Mouse (Mus musculus): ENCODE data around the gene Epb41. TPM values are rescaled to one million over a fixed set of nuclear protein-coding genes. Genes with fewer than 3 reads are reported as not detected.

The Epb41 gene
- polyA plus RNA-seq, 1 experiment from 2014 or later: 55.7 TPM

DNA sequence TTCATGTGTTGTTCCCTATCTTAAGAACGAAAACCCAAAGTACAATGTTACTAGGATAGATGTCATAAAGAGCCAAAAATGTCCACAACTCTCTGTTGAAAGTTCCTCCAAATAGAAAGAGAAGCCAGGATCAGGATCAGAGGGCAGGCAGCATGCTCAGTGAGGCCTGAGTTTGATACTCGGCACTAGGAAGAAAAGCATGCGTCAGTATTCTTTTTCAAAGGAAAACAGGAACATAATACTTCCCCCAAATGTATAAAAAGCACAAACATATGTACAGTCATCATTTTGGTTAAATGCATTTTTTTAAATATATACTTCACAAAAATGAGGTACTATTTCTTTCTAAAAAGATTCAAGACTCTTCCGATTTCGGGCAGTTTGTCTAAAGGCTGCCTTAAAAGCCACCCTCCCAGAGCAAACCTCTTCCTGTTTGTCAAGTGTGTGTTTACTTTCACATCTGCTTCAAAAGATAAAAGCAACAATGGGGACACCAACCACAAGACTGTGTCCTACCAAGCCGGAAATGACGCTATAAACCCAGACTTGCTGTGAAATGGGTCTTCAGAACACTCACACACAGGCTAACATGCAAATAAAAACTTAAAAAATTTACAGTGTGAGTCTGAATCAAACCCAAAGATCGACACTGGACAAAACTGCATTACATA lies 35.0 kb downstream of the Epb41 start:
- 0 out of 2 replicates have a peak overlapping the region, but pooled peaks have one; percentile 47 for H3K27ac ChIP-seq (ENCODE audit: low read length)
- no peak for ATAC-seq (ENCODE audit: insufficient read depth, low FRiP score)
- no peak overlapping the region for H3K9ac ChIP-seq (ENCODE audit: low read length)
- peaks cover 12% of the 10 kb centered on the region for H3K4me1 ChIP-seq (ENCODE audit: control insufficient read depth, insufficient read depth, low read length)
- no peaks in the 10 kb centered on the region for H3K36me3 ChIP-seq (ENCODE audit: control insufficient read depth, insufficient read depth, low read length)
- H3K27me3 ChIP-seq (ENCODE audit: control insufficient read depth, insufficient read depth, low read length): no peaks in the 10 kb centered on the region
- no peak overlapping the region for H3K4me3 ChIP-seq (replicated peaks; ENCODE audit: low read length)
- WGBS: 68% methylated on average over 8 of the region's 8 CpGs
- no peaks in the 10 kb centered on the region for H3K9me3 ChIP-seq (replicated peaks; ENCODE audit: control insufficient read depth, low read length)
- H3K4me2 ChIP-seq (ENCODE audit: low read depth, low read length): no peak overlapping the region

DNA sequence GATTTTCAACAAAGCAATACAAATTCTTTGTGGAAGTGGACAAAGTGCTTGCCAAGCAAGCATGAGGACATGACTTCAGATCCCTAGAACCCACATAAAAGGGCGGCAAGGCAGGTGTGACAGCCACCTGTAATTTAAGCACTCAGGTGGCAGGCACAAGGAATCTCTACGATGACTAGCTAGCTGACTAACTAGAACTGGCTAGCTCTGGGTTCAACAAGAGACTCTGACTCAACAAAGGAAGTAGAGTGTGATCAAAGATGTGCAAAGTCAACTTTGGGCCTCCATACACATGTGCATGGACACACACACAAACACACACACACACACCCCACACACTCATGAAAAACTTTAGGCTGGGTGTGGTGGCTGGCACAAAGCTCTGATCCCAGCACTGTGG lies 35.6 kb downstream of the Epb41 start:
- H3K4me3 ChIP-seq (replicated peaks; ENCODE audit: low read length): no peak overlapping the region
- H3K36me3 ChIP-seq (ENCODE audit: control insufficient read depth, insufficient read depth, low read length): no peaks in the 10 kb centered on the region
- 84% methylated on average over 2 of the region's 2 CpGs for WGBS

DNA sequence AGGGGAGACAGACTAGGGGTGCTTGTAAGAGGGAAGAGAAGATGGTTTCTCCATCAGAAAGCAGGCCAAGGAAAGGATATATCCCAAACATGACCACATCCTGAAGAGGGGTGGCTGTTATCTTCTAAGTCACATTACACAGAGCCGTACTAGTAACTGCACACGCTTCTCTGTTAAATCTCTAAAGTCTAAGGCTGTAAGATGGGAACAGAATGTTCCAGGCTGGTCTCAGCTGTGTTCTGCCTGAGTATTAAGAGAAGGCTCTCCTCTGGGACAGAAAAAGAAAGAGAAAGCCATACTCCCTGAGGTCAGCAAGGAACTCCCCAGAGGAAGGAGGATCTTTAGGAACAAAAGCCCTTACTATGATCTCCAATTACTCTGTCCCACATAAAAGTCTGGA lies 36.3 kb downstream of the Epb41 start:
- no peak overlapping the region for H3K27ac ChIP-seq (ENCODE audit: low read length)
- H3K4me1 ChIP-seq (ENCODE audit: control insufficient read depth, insufficient read depth, low read length): peaks cover 12% of the 10 kb centered on the region
- ATAC-seq (ENCODE audit: insufficient read depth, low FRiP score): no peak
- no peaks in the 10 kb centered on the region for H3K36me3 ChIP-seq (ENCODE audit: control insufficient read depth, insufficient read depth, low read length)
- WGBS: 97% methylated on average over 2 of the region's 2 CpGs
- no peak overlapping the region for H3K4me2 ChIP-seq (ENCODE audit: low read depth, low read length)
- H3K27me3 ChIP-seq (ENCODE audit: control insufficient read depth, insufficient read depth, low read length): no peaks in the 10 kb centered on the region
- no peaks in the 10 kb centered on the region for H3K9me3 ChIP-seq (replicated peaks; ENCODE audit: control insufficient read depth, low read length)
- no peak overlapping the region for H3K4me3 ChIP-seq (replicated peaks; ENCODE audit: low read length)
- H3K9ac ChIP-seq (ENCODE audit: low read length): no peak overlapping the region

More for the DNA sequence above, 35.6 kb downstream of the Epb41 start:
- Histone ChIP-seq H3K9me3 (replicated peaks; ENCODE audit: control insufficient read depth, low read length) (no peaks in the 10 kb centered on the region), H3K27me3 (ENCODE audit: control insufficient read depth, insufficient read depth, low read length) (no peaks in the 10 kb centered on the region), H3K27ac (ENCODE audit: low read length) (0 out of 2 replicates have a peak overlapping the region, but pooled peaks have one; percentile 47), H3K4me1 (ENCODE audit: control insufficient read depth, insufficient read depth, low read length) (peaks cover 12% of the 10 kb centered on the region), H3K4me2 (ENCODE audit: low read depth, low read length) (no peak overlapping the region), H3K9ac (ENCODE audit: low read length) (no peak overlapping the region)
- no peak for ATAC-seq (ENCODE audit: insufficient read depth, low FRiP score)

DNA sequence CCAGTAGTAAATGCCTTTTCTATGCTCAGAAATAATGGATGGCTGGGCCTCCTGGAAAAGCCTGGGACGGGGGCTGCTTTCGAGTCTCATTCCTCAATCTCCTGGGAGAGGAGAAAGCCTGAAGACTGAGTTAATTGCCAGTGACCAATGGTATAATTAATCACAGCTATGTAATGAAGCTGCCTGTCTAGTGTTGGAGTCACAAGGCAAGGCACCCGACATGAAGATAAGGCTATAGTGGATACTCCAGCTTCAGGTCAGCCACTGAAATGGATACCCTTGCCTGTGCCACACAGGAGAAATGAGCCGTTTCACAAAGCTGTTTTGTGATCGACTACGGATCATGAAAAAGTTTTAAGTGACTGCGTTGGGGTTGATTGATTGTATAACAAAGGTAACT lies 37.1 kb downstream of the Epb41 start:
- no peak overlapping the region for H3K4me3 ChIP-seq (replicated peaks; ENCODE audit: low read length)
- no peak overlapping the region for H3K4me2 ChIP-seq (ENCODE audit: low read depth, low read length)
- H3K9ac ChIP-seq (ENCODE audit: low read length): no peak overlapping the region
- no peaks in the 10 kb centered on the region for H3K36me3 ChIP-seq (ENCODE audit: control insufficient read depth, insufficient read depth, low read length)
- H3K27ac ChIP-seq (ENCODE audit: low read length): no peak overlapping the region
- H3K27me3 ChIP-seq (ENCODE audit: control insufficient read depth, insufficient read depth, low read length): no peaks in the 10 kb centered on the region
- peaks cover 12% of the 10 kb centered on the region for H3K4me1 ChIP-seq (ENCODE audit: control insufficient read depth, insufficient read depth, low read length)
- no peaks in the 10 kb centered on the region for H3K9me3 ChIP-seq (replicated peaks; ENCODE audit: control insufficient read depth, low read length)
- no peak for ATAC-seq (ENCODE audit: insufficient read depth, low FRiP score)
- 39% methylated on average over 7 of the region's 7 CpGs for WGBS

DNA sequence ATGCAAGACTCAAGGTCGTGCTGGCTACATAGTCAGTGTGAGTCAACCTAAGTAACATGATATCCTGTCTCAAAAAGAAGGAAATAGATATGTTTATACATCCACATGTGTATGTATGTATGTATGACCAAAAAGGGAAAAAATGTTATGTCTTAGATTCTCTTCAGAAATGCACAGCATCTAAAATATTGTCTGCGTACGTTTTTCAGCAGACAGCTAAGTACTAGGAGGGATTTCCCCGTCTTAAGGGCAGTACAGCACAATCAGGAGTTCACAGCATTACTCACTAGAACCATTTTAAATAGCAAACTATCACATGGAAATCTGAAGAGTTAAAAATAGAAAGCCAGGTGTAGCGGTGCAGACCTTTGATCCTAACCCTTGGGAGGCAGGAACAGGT lies 38.0 kb downstream of the Epb41 start:
- H3K4me2 ChIP-seq (ENCODE audit: low read depth, low read length): no peak overlapping the region
- ATAC-seq (ENCODE audit: insufficient read depth, low FRiP score): no peak
- H3K9me3 ChIP-seq (replicated peaks; ENCODE audit: control insufficient read depth, low read length): no peaks in the 10 kb centered on the region
- H3K9ac ChIP-seq (ENCODE audit: low read length): no peak overlapping the region
- H3K27me3 ChIP-seq (ENCODE audit: control insufficient read depth, insufficient read depth, low read length): no peaks in the 10 kb centered on the region
- H3K4me3 ChIP-seq (replicated peaks; ENCODE audit: low read length): no peak overlapping the region
- no peak overlapping the region for H3K27ac ChIP-seq (ENCODE audit: low read length)
- 55% methylated on average over 5 of the region's 5 CpGs for WGBS
- peaks cover 11% of the 10 kb centered on the region for H3K4me1 ChIP-seq (ENCODE audit: control insufficient read depth, insufficient read depth, low read length)
- H3K36me3 ChIP-seq (ENCODE audit: control insufficient read depth, insufficient read depth, low read length): no peaks in the 10 kb centered on the region

DNA sequence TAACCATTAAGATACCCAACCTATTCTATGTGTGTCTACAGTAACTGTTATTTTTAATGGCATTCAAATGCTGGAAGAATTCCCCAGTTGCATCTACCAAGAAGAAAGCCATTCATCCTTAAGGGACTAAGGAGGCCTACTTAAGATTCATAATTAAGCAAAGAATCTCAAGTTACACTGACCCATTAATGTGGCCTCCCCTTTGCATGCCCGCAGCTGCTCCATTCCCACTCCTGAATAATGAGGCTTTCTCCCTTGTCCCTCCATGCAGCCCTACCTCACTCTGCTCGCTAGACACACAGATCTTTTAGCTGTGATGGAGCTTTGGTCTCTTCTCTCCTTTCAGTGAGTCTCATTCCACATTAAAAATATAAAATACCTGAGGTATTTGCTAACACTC lies 40.9 kb downstream of the Epb41 start:
- Histone ChIP-seq H3K4me1 (ENCODE audit: control insufficient read depth, insufficient read depth, low read length) (no peaks in the 10 kb centered on the region; the same call in 1 of the 2 replicates), H3K27ac (ENCODE audit: low read length) (no peak overlapping the region), H3K27me3 (ENCODE audit: control insufficient read depth, insufficient read depth, low read length) (no peaks in the 10 kb centered on the region), H3K9me3 (replicated peaks; ENCODE audit: control insufficient read depth, low read length) (no peaks in the 10 kb centered on the region), H3K36me3 (ENCODE audit: control insufficient read depth, insufficient read depth, low read length) (no peaks in the 10 kb centered on the region), H3K4me3 (replicated peaks; ENCODE audit: low read length) (no peak overlapping the region), H3K9ac (ENCODE audit: low read length) (no peak overlapping the region), H3K4me2 (ENCODE audit: low read depth, low read length) (no peak overlapping the region)
- no peak for ATAC-seq (ENCODE audit: insufficient read depth, low FRiP score)
- 64% methylated on average over 2 of the region's 2 CpGs for WGBS

DNA sequence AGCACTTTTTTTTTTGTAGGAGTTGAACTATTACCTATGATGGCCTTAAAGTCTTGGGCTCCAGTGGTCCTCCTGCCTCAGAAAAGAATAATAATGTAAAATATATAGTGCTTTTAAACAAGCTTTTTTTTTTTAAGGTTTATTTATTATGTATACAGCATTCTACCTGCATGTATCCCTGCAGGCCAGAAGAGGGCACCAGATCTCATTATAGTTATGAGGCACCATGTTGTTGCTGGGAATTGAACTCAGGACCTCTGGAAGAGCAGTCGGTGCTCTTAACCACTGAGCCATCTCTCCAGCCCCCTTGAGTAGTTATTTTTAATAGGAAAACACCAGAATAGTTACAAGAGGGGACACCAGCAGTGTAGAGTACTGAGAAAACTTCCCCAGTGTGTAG lies 41.9 kb downstream of the Epb41 start:
- no peaks in the 10 kb centered on the region; the same call in 1 of the 2 replicates for H3K4me1 ChIP-seq (ENCODE audit: control insufficient read depth, insufficient read depth, low read length)
- ATAC-seq (ENCODE audit: insufficient read depth, low FRiP score): no peak
- no peak overlapping the region for H3K9ac ChIP-seq (ENCODE audit: low read length)
- no peak overlapping the region for H3K27ac ChIP-seq (ENCODE audit: low read length)
- no peaks in the 10 kb centered on the region for H3K36me3 ChIP-seq (ENCODE audit: control insufficient read depth, insufficient read depth, low read length)
- WGBS: 89% methylated on average over 1 of the region's 1 CpGs
- H3K4me2 ChIP-seq (ENCODE audit: low read depth, low read length): no peak overlapping the region
- H3K27me3 ChIP-seq (ENCODE audit: control insufficient read depth, insufficient read depth, low read length): no peaks in the 10 kb centered on the region
- H3K9me3 ChIP-seq (replicated peaks; ENCODE audit: control insufficient read depth, low read length): no peaks in the 10 kb centered on the region
- no peak overlapping the region for H3K4me3 ChIP-seq (replicated peaks; ENCODE audit: low read length)

DNA sequence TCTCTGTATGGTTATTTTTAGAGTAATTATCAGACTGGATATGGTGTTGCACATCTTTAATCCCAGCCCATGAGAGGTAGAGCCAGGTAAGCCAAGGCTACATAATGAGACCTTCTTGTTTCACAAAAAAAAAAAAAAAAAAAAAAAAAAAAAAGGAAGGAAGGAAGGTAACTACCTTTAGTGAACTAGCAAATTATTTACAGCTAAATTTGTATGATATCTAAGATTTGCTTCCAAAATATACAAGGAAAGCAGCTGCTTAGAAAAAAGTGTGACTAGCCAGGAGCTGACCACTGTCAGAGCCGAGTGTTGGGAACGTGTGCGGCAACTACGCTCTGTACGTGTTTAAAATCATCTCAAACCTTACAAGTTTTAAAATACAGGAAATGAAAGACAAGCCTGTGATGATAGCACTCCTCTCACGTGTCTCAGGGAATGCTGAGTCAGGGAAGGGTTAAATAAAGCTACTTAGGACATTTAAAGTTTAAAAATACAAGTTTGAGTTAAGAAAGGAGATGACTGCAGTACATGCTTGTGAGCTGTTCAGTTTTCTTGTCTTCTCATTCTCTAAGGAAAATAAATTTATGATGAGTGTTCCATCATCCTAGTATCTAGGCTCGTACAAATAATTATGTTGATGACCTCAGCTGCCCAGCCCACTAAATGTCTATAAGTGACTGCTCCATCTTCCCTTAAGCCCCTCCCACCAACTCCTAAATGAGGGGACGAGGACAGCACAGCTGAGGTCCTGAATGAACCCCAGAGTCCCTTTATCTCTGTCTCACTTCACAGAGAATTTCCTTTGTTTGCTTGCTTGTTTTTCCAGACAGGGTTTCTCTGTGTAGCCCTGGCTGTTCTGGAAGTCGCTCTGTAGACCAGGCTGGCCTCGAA lies 45.0 kb downstream of the Epb41 start:
- H3K4me1 ChIP-seq (ENCODE audit: control insufficient read depth, insufficient read depth, low read length): no peaks in the 10 kb centered on the region; the same call in 1 of the 2 replicates
- no peak overlapping the region for H3K9ac ChIP-seq (ENCODE audit: low read length)
- ATAC-seq (ENCODE audit: insufficient read depth, low FRiP score): no peak
- H3K4me3 ChIP-seq (replicated peaks; ENCODE audit: low read length): no peak overlapping the region
- H3K36me3 ChIP-seq (ENCODE audit: control insufficient read depth, insufficient read depth, low read length): no peaks in the 10 kb centered on the region
- 52% methylated on average over 10 of the region's 10 CpGs for WGBS
- H3K9me3 ChIP-seq (replicated peaks; ENCODE audit: control insufficient read depth, low read length): no peaks in the 10 kb centered on the region
- no peaks in the 10 kb centered on the region for H3K27me3 ChIP-seq (ENCODE audit: control insufficient read depth, insufficient read depth, low read length)
- no peak overlapping the region for H3K4me2 ChIP-seq (ENCODE audit: low read depth, low read length)
- H3K27ac ChIP-seq (ENCODE audit: low read length): no peak overlapping the region

DNA sequence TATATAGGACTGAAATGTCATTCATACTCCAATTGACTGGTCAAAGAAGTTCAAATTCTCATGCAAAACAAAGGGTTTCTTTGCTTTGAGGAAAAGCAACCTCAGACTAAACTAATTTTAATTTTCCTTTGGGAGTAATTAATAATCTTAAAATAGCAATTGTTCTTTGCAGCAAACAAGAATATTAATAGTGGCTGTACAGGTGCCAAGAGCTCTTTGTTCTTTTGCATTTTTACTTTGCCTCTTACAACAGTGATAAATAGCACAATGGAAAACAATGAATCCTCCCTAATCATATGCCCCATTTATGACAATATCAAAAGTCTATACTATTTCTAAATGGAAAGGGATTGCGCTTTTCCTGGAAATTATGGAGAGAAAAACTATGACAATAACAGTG lies 47.3 kb downstream of the Epb41 start:
- Histone ChIP-seq H3K36me3 (ENCODE audit: control insufficient read depth, insufficient read depth, low read length) (no peaks in the 10 kb centered on the region), H3K9ac (ENCODE audit: low read length) (no peak overlapping the region), H3K4me3 (replicated peaks; ENCODE audit: low read length) (no peak overlapping the region), H3K4me1 (ENCODE audit: control insufficient read depth, insufficient read depth, low read length) (no peaks in the 10 kb centered on the region; the same call in 1 of the 2 replicates), H3K4me2 (ENCODE audit: low read depth, low read length) (no peak overlapping the region), H3K27ac (ENCODE audit: low read length) (no peak overlapping the region), H3K9me3 (replicated peaks; ENCODE audit: control insufficient read depth, low read length) (no peaks in the 10 kb centered on the region), H3K27me3 (ENCODE audit: control insufficient read depth, insufficient read depth, low read length) (no peaks in the 10 kb centered on the region)
- no peak for ATAC-seq (ENCODE audit: insufficient read depth, low FRiP score)
- WGBS: 94% methylated on average over 1 of the region's 1 CpGs
